Mouse (Mus musculus) midbrain, embryonic 15.5 days (tissue): ENCODE results near the gene Cep112. TPM values are rescaled to one million over a fixed set of nuclear protein-coding genes. Genes with fewer than 3 reads are reported as not detected.

Experiments used
- ATAC-seq: fragments of 200-750 bp; cut with Nextera tagmentation; replicated peaks from 2 replicates; pipeline ENCODE4 v1.8.0; 2017; ENCODE audit warnings: moderate TSS enrichment
- H3K27ac ChIP-seq: fragments of 300-500 bp; sonication (generic); 2 replicates; pipeline ENCODE4 v1.5.1; 2015; ENCODE audit warnings: mild to moderate bottlenecking, inconsistent platforms
- H3K27me3 ChIP-seq: fragments of 300-500 bp; sonication (generic); replicated peaks from 2 replicates; pipeline ENCODE4 v1.6.1; 2015; ENCODE audit warnings: inconsistent platforms
- H3K36me3 ChIP-seq: fragments of 300-500 bp; sonication (generic); replicated peaks from 2 replicates; pipeline ENCODE4 v1.6.1; 2015; ENCODE audit warnings: inconsistent platforms
- H3K4me1 ChIP-seq: fragments of 300-500 bp; sonication (generic); 2 replicates; pipeline ENCODE4 v1.6.1; 2015; ENCODE audit warnings: inconsistent platforms
- H3K4me2 ChIP-seq: fragments of 300-500 bp; sonication (generic); 2 replicates; pipeline ENCODE4 v1.6.1; 2015; ENCODE audit warnings: inconsistent platforms, mild to moderate bottlenecking, moderate library complexity
- H3K4me3 ChIP-seq: fragments of 300-500 bp; sonication (generic); 2 replicates; pipeline ENCODE4 v1.5.1; 2015; ENCODE audit warnings: mild to moderate bottlenecking, inconsistent platforms
- H3K9ac ChIP-seq: fragments of 300-500 bp; sonication (generic); 2 replicates; pipeline ENCODE4 v1.6.1; 2015; ENCODE audit warnings: mild to moderate bottlenecking, inconsistent platforms
- H3K9me3 ChIP-seq: fragments of 300-500 bp; sonication (generic); 2 replicates; pipeline ENCODE4 v1.6.1; 2016; ENCODE audit warnings: inconsistent platforms
- WGBS: fragments of 180-500 bp; shearing (Covaris S2); methylation state at CpG from one replicate; pipeline ENCODE4 v1.1.7; 2015; ENCODE audit warnings: mixed read lengths; 5-methylcytosine and 5-hydroxymethylcytosine counted together
- polyA plus RNA-seq: library from polyadenylated mRNA; unstranded; fragments of >200 nt; fragmentation: Nextera tagmentation; extraction: Ambion mirVana; gene quantifications from 2 replicates; pipeline ENCODE4 v1.2.1, GENCODE M21; 2015

Cep112 gene
- polyA plus RNA-seq, 1 experiment from 2014 or later: 29.7 TPM

- Histone ChIP-seq H3K27ac (no peak overlapping the region), H3K27me3 (no peaks in the 10 kb centered on the region), H3K9ac (no peak overlapping the region), H3K4me1 (peaks cover 7% of the 10 kb centered on the region), H3K4me3 (no peak overlapping the region), H3K4me2 (no peak overlapping the region), H3K9me3 (no peaks in the 10 kb centered on the region), H3K36me3 (no peaks in the 10 kb centered on the region)
- 30% methylated on average over 1 of the region's 1 CpGs for WGBS
- 0 out of 2 replicates have a peak, but pooled peaks have one; percentile 27 for ATAC-seq
Observed at GRCm38 (mm10) chr11:108418540-108418939, 6.5 kb upstream of the Cep112 start.

GRCm38 (mm10) chr11:108419242-108419641 is 5.8 kb upstream of the Cep112 start:
- Histone ChIP-seq H3K9ac (no peak overlapping the region), H3K4me3 (no peak overlapping the region), H3K9me3 (no peaks in the 10 kb centered on the region), H3K4me1 (peaks cover 14% of the 10 kb centered on the region), H3K4me2 (no peak overlapping the region), H3K27me3 (no peaks in the 10 kb centered on the region), H3K36me3 (no peaks in the 10 kb centered on the region), H3K27ac (no peak overlapping the region)
- 94% methylated on average over 6 of the region's 6 CpGs for WGBS
- no peak for ATAC-seq

- H3K4me1 ChIP-seq: peaks cover 21% of the 10 kb centered on the region
- H3K36me3 ChIP-seq: no peaks in the 10 kb centered on the region
- no peaks in the 10 kb centered on the region for H3K27me3 ChIP-seq
- H3K4me2 ChIP-seq: no peak overlapping the region
- no peak overlapping the region for H3K9ac ChIP-seq
- 75% methylated on average over 4 of the region's 4 CpGs for WGBS
- no peak for ATAC-seq
- H3K9me3 ChIP-seq: no peaks in the 10 kb centered on the region
- H3K4me3 ChIP-seq: no peak overlapping the region
- no peak overlapping the region for H3K27ac ChIP-seq
Observed at GRCm38 (mm10) chr11:108420751-108421150, 4.2 kb upstream of the Cep112 start.

GRCm38 (mm10) chr11:108423221-108423620 is 1.8 kb upstream of the Cep112 start:
- H3K36me3 ChIP-seq: no peaks in the 10 kb centered on the region
- H3K9me3 ChIP-seq: no peaks in the 10 kb centered on the region
- ATAC-seq: no peak
- no peak overlapping the region for H3K9ac ChIP-seq
- no peak overlapping the region for H3K4me3 ChIP-seq
- 45% methylated on average over 7 of the region's 7 CpGs for WGBS
- no peaks in the 10 kb centered on the region for H3K27me3 ChIP-seq
- H3K4me1 ChIP-seq: peaks cover 24% of the 10 kb centered on the region
- H3K4me2 ChIP-seq: peak overlapping the region; percentile 77; the same call in 1 of the 2 replicates
- H3K27ac ChIP-seq: no peak overlapping the region

GRCm38 (mm10) chr11:108424111-108424510 is 881 bp upstream of the Cep112 start:
- no peaks in the 10 kb centered on the region for H3K9me3 ChIP-seq
- peak overlapping the region; percentile 60 for H3K4me3 ChIP-seq
- no peaks in the 10 kb centered on the region for H3K27me3 ChIP-seq
- 1% methylated on average over 5 of the region's 5 CpGs for WGBS
- H3K36me3 ChIP-seq: no peaks in the 10 kb centered on the region
- peak overlapping the region; percentile 55 for H3K27ac ChIP-seq
- no peak for ATAC-seq
- H3K4me1 ChIP-seq: peaks cover 24% of the 10 kb centered on the region
- H3K4me2 ChIP-seq: peak overlapping the region; percentile 77
- H3K9ac ChIP-seq: peak overlapping the region; percentile 47; the same call in 1 of the 2 replicates

- ATAC-seq: peak; percentile 82
- peak overlapping the region; percentile 55; the same call in 1 of the 2 replicates for H3K27ac ChIP-seq
Observed at GRCm38 (mm10) chr11:108425592-108425921, 565 bp downstream of the Cep112 start.

GRCm38 (mm10) chr11:108426086-108426485 is 1.1 kb downstream of the Cep112 start:
- no peaks in the 10 kb centered on the region for H3K9me3 ChIP-seq
- H3K27me3 ChIP-seq: no peaks in the 10 kb centered on the region
- no peak overlapping the region for H3K9ac ChIP-seq
- no peaks in the 10 kb centered on the region for H3K36me3 ChIP-seq
- no peak for ATAC-seq
- H3K4me2 ChIP-seq: peak overlapping the region; percentile 77; the same call in 1 of the 2 replicates
- WGBS: 78% methylated on average over 3 of the region's 3 CpGs
- H3K4me3 ChIP-seq: no peak overlapping the region
- H3K4me1 ChIP-seq: peaks cover 24% of the 10 kb centered on the region
- no peak overlapping the region for H3K27ac ChIP-seq

More at GRCm38 (mm10) chr11:108425592-108425921, 565 bp downstream of the Cep112 start:
- Histone ChIP-seq H3K9ac (peak overlapping the region; percentile 47), H3K36me3 (no peaks in the 10 kb centered on the region), H3K9me3 (no peaks in the 10 kb centered on the region), H3K4me2 (peak overlapping the region; percentile 77), H3K4me1 (peaks cover 24% of the 10 kb centered on the region), H3K4me3 (peak overlapping the region; percentile 60), H3K27me3 (no peaks in the 10 kb centered on the region)
- 6% methylated on average over 14 of the region's 14 CpGs for WGBS

- no peak for ATAC-seq
- H3K9me3 ChIP-seq: no peaks in the 10 kb centered on the region
- WGBS: 50% methylated on average over 6 of the region's 6 CpGs
- no peak overlapping the region for H3K27ac ChIP-seq
- H3K4me3 ChIP-seq: no peak overlapping the region
- H3K36me3 ChIP-seq: no peaks in the 10 kb centered on the region
- no peak overlapping the region for H3K4me2 ChIP-seq
- H3K27me3 ChIP-seq: no peaks in the 10 kb centered on the region
- peaks cover 24% of the 10 kb centered on the region for H3K4me1 ChIP-seq
- no peak overlapping the region for H3K9ac ChIP-seq
Observed at GRCm38 (mm10) chr11:108427191-108427590, 2.2 kb downstream of the Cep112 start.

GRCm38 (mm10) chr11:108429076-108429475 is 4.1 kb downstream of the Cep112 start:
- no peak for ATAC-seq
- peaks cover 12% of the 10 kb centered on the region for H3K4me1 ChIP-seq
- H3K4me3 ChIP-seq: no peak overlapping the region
- H3K9me3 ChIP-seq: no peaks in the 10 kb centered on the region
- no peak overlapping the region for H3K9ac ChIP-seq
- no peak overlapping the region for H3K27ac ChIP-seq
- 95% methylated on average over 2 of the region's 2 CpGs for WGBS
- no peak overlapping the region for H3K4me2 ChIP-seq
- H3K36me3 ChIP-seq: no peaks in the 10 kb centered on the region
- H3K27me3 ChIP-seq: no peaks in the 10 kb centered on the region

- ATAC-seq: no peak
- no peaks in the 10 kb centered on the region for H3K36me3 ChIP-seq
Observed at GRCm38 (mm10) chr11:108443893-108444563, 19.0 kb downstream of the Cep112 start.

GRCm38 (mm10) chr11:108447148-108447547 is 22.2 kb downstream of the Cep112 start:
- H3K4me1 ChIP-seq: 0 out of 2 replicates have a peak, but pooled peaks cover 5% of the 10 kb centered on the region
- no peak overlapping the region for H3K4me3 ChIP-seq
- H3K36me3 ChIP-seq: no peaks in the 10 kb centered on the region
- no peak overlapping the region for H3K9ac ChIP-seq
- H3K9me3 ChIP-seq: peaks cover 5% of the 10 kb centered on the region; the same call in 1 of the 2 replicates
- no peak for ATAC-seq
- no peak overlapping the region for H3K4me2 ChIP-seq
- no peaks in the 10 kb centered on the region for H3K27me3 ChIP-seq
- H3K27ac ChIP-seq: no peak overlapping the region

More at GRCm38 (mm10) chr11:108443893-108444563, 19.0 kb downstream of the Cep112 start:
- no peak overlapping the region for H3K4me3 ChIP-seq
- H3K27me3 ChIP-seq: no peaks in the 10 kb centered on the region
- no peaks in the 10 kb centered on the region for H3K9me3 ChIP-seq
- H3K9ac ChIP-seq: no peak overlapping the region
- H3K4me2 ChIP-seq: no peak overlapping the region
- H3K4me1 ChIP-seq: 0 out of 2 replicates have a peak, but pooled peaks cover 2% of the 10 kb centered on the region
- H3K27ac ChIP-seq: no peak overlapping the region
- 69% methylated on average over 11 of the region's 11 CpGs for WGBS

- ATAC-seq: no peak
- no peak overlapping the region for H3K4me3 ChIP-seq
- H3K9ac ChIP-seq: no peak overlapping the region
- no peaks in the 10 kb centered on the region for H3K27me3 ChIP-seq
- peaks cover 5% of the 10 kb centered on the region; the same call in 1 of the 2 replicates for H3K9me3 ChIP-seq
- no peak overlapping the region for H3K27ac ChIP-seq
- no peaks in the 10 kb centered on the region for H3K36me3 ChIP-seq
- no peak overlapping the region for H3K4me2 ChIP-seq
- 0 out of 2 replicates have a peak, but pooled peaks cover 3% of the 10 kb centered on the region for H3K4me1 ChIP-seq
- WGBS: 30% methylated on average over 3 of the region's 3 CpGs
Observed at GRCm38 (mm10) chr11:108449811-108450210, 24.8 kb downstream of the Cep112 start.

GRCm38 (mm10) chr11:108459599-108459998 is 34.6 kb downstream of the Cep112 start:
- Histone ChIP-seq H3K27ac (no peak overlapping the region), H3K9me3 (no peaks in the 10 kb centered on the region), H3K4me2 (no peak overlapping the region), H3K4me1 (no peaks in the 10 kb centered on the region), H3K27me3 (no peaks in the 10 kb centered on the region), H3K36me3 (no peaks in the 10 kb centered on the region), H3K9ac (no peak overlapping the region), H3K4me3 (no peak overlapping the region)
- ATAC-seq: no peak
- 92% methylated on average over 3 of the region's 3 CpGs for WGBS
